Mouse (Mus musculus): ENCODE measurements at regions not wholly inside any gene's neighbourhood (a gene's known extent, or its start where the extent isn't known, plus 50 kb on each side); places are given as distances from the start of the nearest gene placed in this dataset.
A peak's percentile ranks its signal among the peaks of the same experiment; 100 is the strongest.

DNA sequence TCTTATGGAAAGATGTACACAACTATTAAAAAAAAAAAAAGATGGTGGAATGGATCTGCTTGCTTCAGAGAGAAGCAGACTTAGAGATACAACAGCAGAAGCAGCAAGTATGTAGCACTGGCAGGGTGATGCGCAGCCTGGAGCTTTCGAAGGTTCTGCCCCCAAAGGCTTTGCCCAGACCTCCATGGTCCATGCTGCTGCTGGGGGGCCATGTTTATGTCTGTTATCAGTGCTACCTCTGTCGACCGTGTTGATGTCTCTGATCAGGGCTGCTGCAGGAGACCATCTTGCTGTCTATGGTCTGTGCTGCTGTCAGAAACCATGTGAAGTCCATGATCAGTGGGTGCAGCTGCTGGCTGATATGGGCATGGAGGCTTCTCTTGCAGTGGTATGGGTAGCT is 88.6 kb upstream of the Fam189a1 start:
- no peak for DNase-seq

GRCm38 (mm10) chr7:65241208-65241607 is 84.8 kb upstream of the Fam189a1 start:
- no peak for DNase-seq

- no peak for DNase-seq
Measured at GRCm38 (mm10) chr7:65235701-65236100, 79.3 kb upstream of the Fam189a1 start.

GRCm38 (mm10) chr7:65233681-65234080 is 77.3 kb upstream of the Fam189a1 start:
- no peak for DNase-seq

DNA sequence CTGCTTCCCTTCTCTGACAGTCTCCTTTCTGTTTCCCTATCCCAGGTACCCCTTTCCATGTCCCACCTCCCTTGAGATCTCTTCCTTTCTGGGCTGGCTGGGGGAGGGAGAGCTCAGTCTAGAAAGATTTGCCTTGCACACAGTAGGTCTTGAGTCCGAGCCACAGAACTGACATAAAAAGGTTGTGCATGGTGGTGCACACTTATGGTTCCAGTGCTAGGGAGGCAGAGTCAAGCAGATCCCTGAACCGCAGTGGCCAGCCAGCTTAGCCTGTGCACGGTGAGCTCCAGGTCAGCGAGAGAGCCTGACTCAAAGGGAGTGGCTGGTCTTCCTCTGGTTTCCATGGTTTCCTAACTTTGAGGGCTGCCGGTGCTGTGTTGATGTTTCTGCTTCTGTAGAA is 72.9 kb upstream of the Fam189a1 start:
- no peak for DNase-seq

- no peak for DNase-seq
Measured at GRCm38 (mm10) chr7:65226218-65226617, 69.8 kb upstream of the Fam189a1 start.

DNA sequence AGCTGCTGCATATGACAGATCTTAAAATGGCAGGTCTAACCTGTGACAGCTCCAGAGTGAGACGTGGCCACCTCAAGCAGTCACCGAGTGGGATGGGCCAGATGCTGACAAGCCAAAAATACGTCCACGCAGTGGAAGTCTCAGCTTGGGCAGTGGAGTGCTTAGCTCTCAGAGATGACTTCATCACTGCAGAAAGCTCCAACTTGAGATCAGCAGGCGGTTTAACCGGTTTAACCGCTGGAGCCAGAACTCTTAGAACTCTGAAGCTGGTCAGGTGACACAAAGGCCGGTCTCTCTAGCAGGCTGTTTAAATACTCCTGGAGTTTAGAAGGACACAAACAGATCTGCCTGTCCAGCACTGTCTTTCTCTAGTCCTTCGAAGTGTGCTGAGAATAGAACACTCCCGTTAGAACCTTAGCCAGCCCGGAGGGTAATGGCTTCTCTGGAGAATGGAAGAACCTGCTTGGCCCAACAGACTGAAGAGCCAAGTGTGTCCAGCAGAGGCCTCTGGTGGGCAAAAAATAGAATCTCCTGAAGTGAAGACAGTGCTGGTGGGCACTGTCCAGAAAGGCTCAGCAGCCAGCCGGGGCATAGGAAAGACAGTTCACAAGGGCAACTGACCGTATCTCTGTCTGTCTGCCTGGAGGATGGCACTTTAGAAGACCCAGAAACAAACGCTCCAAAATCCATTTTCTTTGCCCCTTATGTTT is 57.0 kb upstream of the Fam189a1 start:
- peak; percentile 4 to 7 for DNase-seq

GRCm38 (mm10) chr7:65207240-65207639 is 50.9 kb upstream of the Fam189a1 start:
- no peak for DNase-seq
